Mouse (Mus musculus) midbrain, embryonic 10.5 days (tissue): Measurements from ENCODE around the gene Dnajb8. TPM values are rescaled to one million over a fixed set of nuclear protein-coding genes. Genes with fewer than 3 reads are reported as not detected.

Experiments used
- DNase-seq: peaks from one replicate; pipeline ENCODE4 v3.0.0-alpha.2; 2017; ENCODE audit warnings: low spot score
- H3K27ac ChIP-seq: fragments of 300-500 bp; sonication (generic); replicated peaks from 2 replicates; pipeline ENCODE4 v1.5.1; 2016; ENCODE audit warnings: mild to moderate bottlenecking
- H3K27me3 ChIP-seq: fragments of 300-500 bp; sonication (generic); 2 replicates; pipeline ENCODE4 v1.6.1; 2016; ENCODE audit warnings: low read depth, mild to moderate bottlenecking; ENCODE audit not compliant: poor library complexity, severe bottlenecking
- H3K36me3 ChIP-seq: fragments of 300-500 bp; sonication (generic); 2 replicates; pipeline ENCODE4 v1.6.1; 2016; ENCODE audit warnings: mild to moderate bottlenecking, moderate library complexity
- H3K4me1 ChIP-seq: fragments of 300-500 bp; sonication (generic); 2 replicates; pipeline ENCODE4 v1.6.1; 2016
- H3K4me3 ChIP-seq: fragments of 300-500 bp; sonication (generic); 2 replicates; pipeline ENCODE4 v1.5.1; 2016; ENCODE audit warnings: mild to moderate bottlenecking, moderate library complexity
- H3K9me3 ChIP-seq: fragments of 300-500 bp; sonication (generic); replicated peaks from 2 replicates; pipeline ENCODE4 v1.6.1; 2016; ENCODE audit warnings: mild to moderate bottlenecking
- WGBS: fragments of 180-500 bp; shearing (Covaris S2); methylation state at CpG from one replicate; pipeline ENCODE4 v1.1.7; 2016; 5-methylcytosine and 5-hydroxymethylcytosine counted together
- polyA plus RNA-seq: library from polyadenylated mRNA; unstranded; fragments of >200 nt; fragmentation: Nextera tagmentation; extraction: Ambion mirVana; gene quantifications from 2 replicates; pipeline ENCODE4 v1.2.1, GENCODE M21; 2016

Gene Dnajb8
- polyA plus RNA-seq, 1 experiment from 2014 or later = not detected

GRCm38 (mm10) chr6:88251798-88252478 is 29.9 kb downstream of the Dnajb8 start:
- no peaks in the 10 kb centered on the region for H3K27me3 ChIP-seq
- H3K27ac ChIP-seq = peak overlapping the region; percentile 55; the same call in 1 of the 2 replicates
- H3K4me3 ChIP-seq = no peak overlapping the region
- no peak for DNase-seq
- H3K36me3 ChIP-seq = peaks cover 5% of the 10 kb centered on the region
- no peaks in the 10 kb centered on the region for H3K4me1 ChIP-seq
- no peaks in the 10 kb centered on the region for H3K9me3 ChIP-seq
- 74% methylated on average over 7 of the region's 7 CpGs for WGBS

- Histone ChIP-seq H3K27me3 (no peaks in the 10 kb centered on the region), H3K4me1 (no peaks in the 10 kb centered on the region), H3K4me3 (no peak overlapping the region), H3K27ac (no peak overlapping the region), H3K36me3 (peaks cover 14% of the 10 kb centered on the region), H3K9me3 (no peaks in the 10 kb centered on the region)
- no peak for DNase-seq
- 84% methylated on average over 6 of the region's 6 CpGs for WGBS
Observed at GRCm38 (mm10) chr6:88254082-88254481, 32.0 kb downstream of the Dnajb8 start.

GRCm38 (mm10) chr6:88255435-88255834 is 33.4 kb downstream of the Dnajb8 start:
- no peak for DNase-seq
- Histone ChIP-seq H3K36me3 (peaks cover 14% of the 10 kb centered on the region), H3K27me3 (no peaks in the 10 kb centered on the region), H3K4me1 (no peaks in the 10 kb centered on the region), H3K9me3 (no peaks in the 10 kb centered on the region), H3K4me3 (no peak overlapping the region), H3K27ac (no peak overlapping the region)
- WGBS = 91% methylated on average over 4 of the region's 4 CpGs

- Histone ChIP-seq H3K4me1 (peaks cover 14% of the 10 kb centered on the region), H3K36me3 (peaks cover 14% of the 10 kb centered on the region), H3K27ac (no peak overlapping the region), H3K4me3 (no peak overlapping the region), H3K9me3 (no peaks in the 10 kb centered on the region), H3K27me3 (no peaks in the 10 kb centered on the region)
- DNase-seq = no peak
- 94% methylated on average over 3 of the region's 3 CpGs for WGBS
Observed at GRCm38 (mm10) chr6:88259621-88260020, 37.6 kb downstream of the Dnajb8 start.

GRCm38 (mm10) chr6:88260645-88261044 is 38.6 kb downstream of the Dnajb8 start:
- H3K27me3 ChIP-seq = no peaks in the 10 kb centered on the region
- peaks cover 14% of the 10 kb centered on the region for H3K4me1 ChIP-seq

GRCm38 (mm10) chr6:88262160-88262559 is 40.1 kb downstream of the Dnajb8 start:
- H3K4me1 ChIP-seq = peaks cover 14% of the 10 kb centered on the region
- peak; percentile 13 for DNase-seq
- WGBS = 44% methylated on average over 9 of the region's 9 CpGs
- H3K27ac ChIP-seq = peak overlapping the region; percentile 74
- no peaks in the 10 kb centered on the region for H3K9me3 ChIP-seq
- H3K4me3 ChIP-seq = no peak overlapping the region
- peaks cover 8% of the 10 kb centered on the region; the same call in 1 of the 2 replicates for H3K36me3 ChIP-seq
- H3K27me3 ChIP-seq = no peaks in the 10 kb centered on the region

More at GRCm38 (mm10) chr6:88260645-88261044, 38.6 kb downstream of the Dnajb8 start:
- H3K27ac ChIP-seq = no peak overlapping the region
- WGBS = 96% methylated on average over 3 of the region's 3 CpGs
- H3K9me3 ChIP-seq = no peaks in the 10 kb centered on the region
- no peak for DNase-seq
- no peak overlapping the region for H3K4me3 ChIP-seq
- H3K36me3 ChIP-seq = peaks cover 14% of the 10 kb centered on the region

- H3K36me3 ChIP-seq = no peaks in the 10 kb centered on the region
- peaks cover 14% of the 10 kb centered on the region for H3K4me1 ChIP-seq
- DNase-seq = no peak
- no peaks in the 10 kb centered on the region for H3K27me3 ChIP-seq
- WGBS = 97% methylated on average over 1 of the region's 1 CpGs
- H3K9me3 ChIP-seq = no peaks in the 10 kb centered on the region
- H3K27ac ChIP-seq = no peak overlapping the region
- H3K4me3 ChIP-seq = no peak overlapping the region
Observed at GRCm38 (mm10) chr6:88265355-88265754, 43.3 kb downstream of the Dnajb8 start.

- WGBS = 79% methylated on average over 3 of the region's 3 CpGs
- DNase-seq = no peak
- Histone ChIP-seq H3K4me1 (peaks cover 14% of the 10 kb centered on the region), H3K4me3 (no peak overlapping the region), H3K27me3 (no peaks in the 10 kb centered on the region), H3K9me3 (no peaks in the 10 kb centered on the region), H3K27ac (no peak overlapping the region), H3K36me3 (no peaks in the 10 kb centered on the region)
Observed at GRCm38 (mm10) chr6:88266055-88266454, 44.0 kb downstream of the Dnajb8 start.

GRCm38 (mm10) chr6:88267068-88267467 is 45.0 kb downstream of the Dnajb8 start:
- Histone ChIP-seq H3K4me1 (peaks cover 11% of the 10 kb centered on the region), H3K9me3 (no peaks in the 10 kb centered on the region), H3K4me3 (no peak overlapping the region), H3K27me3 (no peaks in the 10 kb centered on the region), H3K27ac (no peak overlapping the region), H3K36me3 (no peaks in the 10 kb centered on the region)
- no peak for DNase-seq
- 84% methylated on average over 3 of the region's 3 CpGs for WGBS

- H3K4me1 ChIP-seq = peaks cover 2% of the 10 kb centered on the region
- WGBS = 90% methylated on average over 2 of the region's 2 CpGs
- H3K9me3 ChIP-seq = no peaks in the 10 kb centered on the region
- no peak for DNase-seq
- H3K36me3 ChIP-seq = no peaks in the 10 kb centered on the region
- H3K27ac ChIP-seq = no peak overlapping the region
- no peak overlapping the region for H3K4me3 ChIP-seq
- H3K27me3 ChIP-seq = no peaks in the 10 kb centered on the region
Observed at GRCm38 (mm10) chr6:88267970-88268369, 45.9 kb downstream of the Dnajb8 start.

GRCm38 (mm10) chr6:88274623-88275022 is 52.6 kb downstream of the Dnajb8 start:
- no peak overlapping the region for H3K4me3 ChIP-seq
- 94% methylated on average over 6 of the region's 6 CpGs for WGBS
- H3K9me3 ChIP-seq = no peaks in the 10 kb centered on the region
- H3K27me3 ChIP-seq = no peaks in the 10 kb centered on the region
- no peaks in the 10 kb centered on the region for H3K36me3 ChIP-seq
- no peaks in the 10 kb centered on the region for H3K4me1 ChIP-seq
- H3K27ac ChIP-seq = no peak overlapping the region
- DNase-seq = no peak

- Histone ChIP-seq H3K9me3 (no peaks in the 10 kb centered on the region), H3K4me1 (no peaks in the 10 kb centered on the region), H3K4me3 (no peak overlapping the region), H3K36me3 (peaks cover 3% of the 10 kb centered on the region; the same call in 1 of the 2 replicates), H3K27ac (no peak overlapping the region), H3K27me3 (no peaks in the 10 kb centered on the region)
- 86% methylated on average over 4 of the region's 4 CpGs for WGBS
- no peak for DNase-seq
Observed at GRCm38 (mm10) chr6:88276221-88276620, 54.2 kb downstream of the Dnajb8 start.

- no peak for DNase-seq
- H3K27ac ChIP-seq = no peak overlapping the region
- H3K27me3 ChIP-seq = no peaks in the 10 kb centered on the region
- no peaks in the 10 kb centered on the region for H3K9me3 ChIP-seq
- H3K4me3 ChIP-seq = no peak overlapping the region
- H3K36me3 ChIP-seq = peaks cover 3% of the 10 kb centered on the region; the same call in 1 of the 2 replicates
- 91% methylated on average over 4 of the region's 4 CpGs for WGBS
- H3K4me1 ChIP-seq = no peaks in the 10 kb centered on the region
Observed at GRCm38 (mm10) chr6:88277242-88277641, 55.2 kb downstream of the Dnajb8 start.
